Mouse (Mus musculus): Measurements from ENCODE around the gene Spata13.

GRCm38 (mm10) chr14:60767884-60768283, 134.1 kb downstream of the Spata13 start, which contains the start of gene C1qtnf9:
- no peak for TF ChIP-seq CTCF (IDR thresholded peaks at IDR 0.05; ENCODE audit: low read depth, low read length)
- TF ChIP-seq GATA1 (IDR thresholded peaks at IDR 0.05; ENCODE audit: borderline replicate concordance, low read length): no peak
- no peak for TF ChIP-seq TAL1 (conservative IDR thresholded peaks at IDR 0.05; ENCODE audit: low read depth, low read length)
- no peak for TF ChIP-seq GATA2 (IDR thresholded peaks at IDR 0.05; ENCODE audit: borderline replicate concordance, low read depth, low read length)
